Mouse (Mus musculus): ENCODE measurements around the gene Slain2.
"Not testable (repeated sequence)": the region's sequence is repeated elsewhere in the genome, so short reads cannot be mapped to it uniquely, and the experiment has no call there.

The Slain2 gene

DNA sequence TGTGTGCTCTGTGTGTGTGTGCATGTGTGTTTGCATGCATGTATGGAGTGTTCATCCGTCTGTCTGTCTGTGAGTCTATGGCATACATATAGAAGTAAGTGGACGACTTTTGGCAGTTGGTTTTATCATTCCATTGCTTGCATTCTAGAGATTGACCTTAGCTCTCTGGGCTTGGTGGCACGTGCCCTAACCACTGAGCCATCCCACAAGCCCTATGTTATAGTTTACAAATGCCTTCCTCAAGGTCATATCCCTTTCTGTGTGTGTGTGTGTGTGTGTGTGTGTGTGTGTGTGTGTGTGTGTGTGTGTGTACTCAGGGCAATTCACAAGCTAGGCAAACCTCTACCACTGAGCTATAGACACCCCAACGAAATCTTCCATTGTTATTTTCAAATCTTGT, 12.2 kb upstream of the Slain2 start:
- DNase-seq: no peak

DNA sequence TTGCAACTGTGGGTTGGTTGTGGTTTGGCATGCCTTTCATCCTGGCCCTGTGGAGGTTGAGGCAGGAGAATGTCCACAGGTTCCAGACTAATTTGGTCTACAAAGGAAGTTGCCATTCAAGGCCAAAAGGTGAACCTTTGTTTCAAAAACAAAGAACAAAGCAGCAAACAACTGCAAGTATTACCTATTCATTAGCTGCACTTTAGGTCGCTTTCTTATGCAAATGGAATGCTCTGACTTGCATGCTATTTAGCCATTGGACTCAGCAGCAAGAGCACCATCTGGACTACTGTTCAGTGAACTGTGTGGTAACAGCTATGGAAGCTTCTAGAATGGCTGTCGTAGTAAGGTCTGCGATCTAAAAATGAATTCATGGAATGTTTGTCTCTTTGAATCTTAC, 11.8 kb upstream of the Slain2 start:
- DNase-seq: no peak

DNA sequence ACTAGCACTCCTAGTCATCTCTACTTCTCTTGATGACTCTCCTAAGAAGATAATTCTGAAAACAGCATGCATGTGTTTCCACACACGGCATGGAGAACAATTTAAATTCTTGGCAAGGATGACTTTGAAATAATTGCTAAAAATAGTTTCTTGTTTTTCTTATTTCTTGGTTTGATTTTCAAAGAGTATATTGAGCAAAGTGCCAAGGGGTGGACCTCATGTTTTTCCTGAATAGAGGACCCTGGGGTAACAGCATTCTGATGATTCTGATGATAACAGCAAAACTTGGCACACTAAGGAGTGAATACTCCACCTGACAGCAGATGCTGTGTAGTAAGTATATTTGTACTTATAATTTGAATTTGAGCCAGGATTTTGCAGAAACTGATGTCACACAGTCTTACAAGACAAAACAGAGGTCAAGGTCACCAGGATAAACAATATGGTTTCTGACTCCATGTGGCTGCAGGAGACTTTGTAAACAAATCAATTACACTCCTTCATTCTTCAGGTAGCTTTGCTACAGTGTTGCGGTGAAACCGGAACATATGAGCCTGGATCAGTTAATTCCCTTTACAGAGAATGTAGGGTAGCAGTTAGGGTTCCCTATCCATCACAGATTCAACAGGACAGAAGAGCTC, 11.1 kb upstream of the Slain2 start:
- DNase-seq: no peak

DNA sequence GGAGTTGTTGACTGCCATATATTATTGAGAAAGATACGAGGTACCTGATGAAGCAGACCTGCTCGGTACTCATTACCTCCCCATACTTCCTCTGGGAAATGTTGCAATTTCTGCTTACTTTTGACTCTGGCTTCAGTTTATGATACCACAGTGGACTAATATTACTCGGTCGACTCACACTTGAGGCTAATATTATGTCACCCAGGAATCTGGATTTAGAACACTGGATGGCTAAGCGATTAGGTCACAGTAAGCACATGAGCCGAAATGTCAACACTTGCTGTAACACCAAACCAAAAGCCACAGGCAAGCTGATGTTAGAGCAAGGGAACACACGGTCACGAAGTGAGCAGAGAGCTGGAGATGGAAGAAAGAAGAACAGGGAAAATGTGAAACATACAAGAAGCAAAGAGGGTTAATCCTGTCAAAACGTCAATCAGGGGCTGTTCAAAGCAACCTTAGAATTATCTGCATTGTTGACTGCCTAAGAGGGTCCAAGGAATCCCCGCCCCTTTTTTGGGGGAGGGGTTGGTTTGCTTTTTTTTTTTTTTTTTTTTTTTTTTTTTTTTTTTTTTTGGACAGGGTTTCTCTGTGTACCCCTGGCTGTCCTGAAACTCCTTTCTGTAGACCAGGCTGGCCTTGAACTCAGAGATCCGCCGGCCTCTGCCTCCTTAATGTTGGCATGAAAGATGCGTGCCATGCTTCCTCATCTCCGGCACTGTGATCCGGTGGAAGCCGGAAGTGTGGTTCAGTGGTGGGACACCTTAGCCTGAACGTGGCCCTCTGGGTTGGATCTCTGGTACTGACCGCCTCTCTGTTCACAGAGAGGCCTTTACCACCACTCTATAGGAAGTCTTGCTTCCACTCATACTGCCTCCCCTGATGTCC, 9.0 kb upstream of the Slain2 start:
- DNase-seq: peak; percentile 68 to 82

DNA sequence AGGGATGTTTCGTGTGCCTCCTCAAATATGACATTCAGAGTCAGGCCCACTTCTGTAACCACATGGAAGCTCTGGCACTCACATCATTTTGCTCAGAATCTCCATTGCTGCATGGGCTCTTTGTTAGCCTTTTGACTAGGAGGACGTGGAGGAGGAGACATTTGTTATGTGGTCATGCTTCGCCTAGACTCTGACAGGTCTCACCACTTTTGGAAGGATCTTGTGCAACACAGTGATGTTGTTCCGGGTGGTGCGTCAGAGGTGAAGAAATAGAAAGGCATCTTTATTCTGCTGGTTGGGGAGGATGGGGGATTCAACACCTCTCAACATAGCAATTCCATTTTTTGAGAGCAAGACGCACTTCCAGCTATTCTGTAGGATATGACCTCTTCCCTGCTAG, 6.7 kb upstream of the Slain2 start:
- DNase-seq: peak; percentile 26 to 56

DNA sequence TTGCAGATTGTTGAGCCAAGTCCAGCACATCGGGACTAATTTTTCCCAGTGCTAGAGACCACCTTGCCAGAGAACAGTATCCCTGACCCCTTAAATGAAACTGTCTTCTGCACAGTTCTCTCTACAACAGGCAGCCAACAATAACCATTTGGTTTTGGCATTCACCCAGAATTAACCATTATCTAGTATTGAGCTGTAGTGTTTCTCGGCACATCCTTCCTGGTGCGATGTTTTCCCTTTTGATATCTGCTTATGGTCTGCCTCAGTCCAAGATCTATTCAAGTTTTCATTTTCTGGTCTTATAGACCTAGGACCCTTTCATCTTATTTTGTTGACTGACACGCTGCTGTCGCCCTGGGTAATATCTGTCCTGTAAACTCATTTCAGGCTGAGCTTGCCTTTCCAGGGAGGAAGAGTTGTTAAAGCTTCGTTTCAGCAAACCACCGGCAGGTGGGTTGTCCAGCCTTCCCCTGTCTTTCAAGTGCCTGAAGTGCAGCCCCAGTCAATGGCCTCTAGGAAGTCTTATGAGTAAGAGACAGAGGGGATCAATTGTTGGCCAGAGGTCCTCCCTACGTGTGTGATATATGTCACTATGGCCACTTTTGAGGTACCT, 5.7 kb upstream of the Slain2 start:
- DNase-seq: no peak

DNA sequence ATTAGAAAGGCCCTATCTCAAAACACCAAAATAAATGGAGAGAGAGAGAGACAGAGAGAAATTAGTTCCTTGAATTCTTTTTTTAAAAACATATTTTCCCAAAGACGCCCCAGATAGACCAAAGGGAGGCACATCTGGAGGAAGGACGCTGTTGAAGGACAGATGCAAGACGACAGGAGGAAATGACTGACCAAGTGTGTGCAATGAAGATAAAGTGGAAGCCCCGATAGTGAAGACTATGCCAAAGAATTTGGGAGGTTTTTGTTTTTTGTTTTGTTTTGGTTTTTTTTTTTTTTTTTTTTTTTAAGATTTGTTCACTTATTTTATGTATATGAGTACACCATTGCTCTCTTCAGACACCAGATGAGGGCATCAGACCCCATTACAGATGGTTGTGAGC, 4.7 kb upstream of the Slain2 start:
- DNase-seq: no peak

DNA sequence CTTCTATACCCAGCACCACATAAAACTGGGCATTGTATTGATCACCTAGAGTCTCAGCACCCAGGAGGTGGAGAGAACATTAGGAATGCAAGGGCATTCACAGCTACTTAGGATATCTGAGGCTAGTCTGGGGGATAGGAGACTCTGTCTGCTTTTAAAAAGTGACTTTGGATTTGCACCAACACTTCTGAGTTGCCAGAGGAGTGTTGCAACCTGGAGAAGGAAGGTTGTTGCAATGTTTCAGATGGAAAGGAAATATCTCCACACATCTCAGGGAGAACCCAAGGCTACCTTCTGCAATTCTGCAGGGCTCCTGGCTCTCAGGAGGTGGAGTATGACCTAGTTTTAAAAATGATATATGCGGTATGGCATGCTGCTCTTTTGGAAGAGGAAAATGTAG, 3.7 kb upstream of the Slain2 start:
- peak in 1 of 2 experiments; percentile 38 for DNase-seq

DNA sequence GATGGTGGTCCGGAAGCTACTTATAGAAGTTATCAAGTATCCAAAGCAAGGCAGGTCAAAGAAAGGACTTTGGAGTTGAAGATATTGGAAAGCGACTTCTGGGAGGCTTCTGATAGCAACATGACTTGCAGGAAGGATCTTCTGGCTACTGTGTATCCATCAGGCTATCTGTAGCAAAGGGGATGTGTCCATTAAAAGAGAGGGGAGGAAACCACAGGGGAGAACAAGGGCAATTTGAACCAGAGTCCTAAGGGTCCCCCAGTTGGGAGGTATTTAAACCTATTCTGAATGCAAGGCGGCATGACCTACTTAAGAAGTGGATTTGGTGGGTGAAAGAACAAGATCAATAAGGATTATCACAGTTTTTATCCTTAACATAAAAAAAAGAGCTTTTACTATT, 2.8 kb upstream of the Slain2 start:
- no peak for DNase-seq

DNA sequence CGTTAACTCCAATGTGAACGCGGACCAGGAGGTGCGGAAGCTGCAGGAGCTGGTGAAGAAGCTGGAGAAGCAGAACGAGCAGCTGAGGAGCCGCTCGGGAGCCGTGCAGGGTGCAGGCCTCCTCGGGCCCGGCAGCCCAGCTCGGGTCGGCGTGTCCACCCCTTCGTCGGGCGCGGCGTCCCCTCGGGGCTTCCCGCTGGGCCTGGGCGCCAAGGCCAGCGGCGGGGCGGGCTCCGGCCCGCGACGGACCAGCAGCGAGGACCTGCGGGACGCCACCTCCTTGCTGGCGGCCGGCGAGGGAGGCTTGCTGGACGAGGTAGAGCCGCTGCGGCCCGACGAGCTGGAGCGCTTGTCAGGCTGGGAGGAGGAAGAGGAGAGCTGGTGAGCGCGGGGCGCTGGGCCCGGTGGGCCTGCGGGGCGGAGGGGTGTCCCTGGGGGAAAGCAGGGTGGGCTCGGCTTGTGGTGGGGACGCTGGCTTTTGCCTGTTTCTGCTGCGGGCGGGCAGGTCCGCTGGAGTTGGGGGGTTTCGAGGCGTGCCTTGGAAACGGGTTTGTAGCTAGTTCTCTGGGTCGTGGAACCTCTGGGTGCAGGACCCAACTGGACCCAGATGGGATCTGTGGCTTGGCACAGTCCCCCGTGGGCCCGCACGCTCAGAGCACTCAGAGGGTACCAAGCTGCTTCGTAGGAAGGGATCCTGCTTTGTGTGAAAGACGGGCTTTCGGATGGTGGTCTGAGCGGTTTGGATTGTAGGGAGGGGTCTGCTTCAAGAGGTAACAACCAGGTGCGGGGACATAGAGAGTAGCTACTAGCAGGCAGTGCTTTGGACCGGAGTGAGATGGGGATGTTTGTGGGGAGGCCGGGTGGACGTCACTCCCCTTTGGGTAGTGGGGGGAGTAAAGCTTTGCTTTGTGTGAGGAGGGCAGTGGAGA, 793 bp downstream of the Slain2 start:
- DNase-seq: peak; percentile 31 to 49

DNA sequence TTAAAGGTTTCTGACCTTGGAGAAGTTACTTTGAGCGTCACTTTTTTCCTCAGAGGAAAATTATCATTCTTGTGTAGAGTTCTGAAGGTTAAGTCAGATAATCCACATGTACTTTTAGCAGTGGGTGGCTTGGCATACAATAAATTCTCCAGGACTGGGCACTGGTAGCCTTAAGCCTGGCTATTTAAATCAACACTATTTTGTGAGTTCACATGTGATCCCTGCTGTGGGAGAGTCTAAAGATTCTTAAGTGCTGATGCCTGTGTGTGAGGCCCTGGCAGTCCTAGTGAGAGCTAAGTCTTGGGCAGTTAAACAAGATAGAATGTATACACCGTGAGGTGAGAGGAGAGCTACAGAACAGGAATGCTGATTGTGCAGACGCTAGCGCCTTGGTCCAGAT, 1.9 kb downstream of the Slain2 start:
- DNase-seq: no peak

DNA sequence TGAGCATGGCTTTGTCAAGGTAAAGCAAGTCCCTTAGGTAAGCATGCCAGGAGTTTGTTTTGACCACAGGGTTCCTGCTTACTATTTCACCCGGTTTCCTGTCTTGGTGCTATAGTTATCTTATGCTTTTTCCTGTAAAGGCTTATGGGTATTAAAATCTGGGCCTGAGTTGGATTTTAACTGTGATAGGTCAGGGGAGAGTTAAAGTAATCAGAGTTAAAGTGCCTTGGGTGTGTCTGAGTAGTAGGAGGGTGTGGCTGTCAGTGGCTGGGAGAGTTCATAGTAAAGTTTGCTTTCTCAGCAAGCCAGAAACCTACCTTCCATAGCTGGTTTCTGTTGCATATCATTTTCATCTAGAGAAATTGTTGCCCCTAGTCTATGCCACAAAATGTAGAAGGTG, 2.7 kb downstream of the Slain2 start:
- DNase-seq: no peak

DNA sequence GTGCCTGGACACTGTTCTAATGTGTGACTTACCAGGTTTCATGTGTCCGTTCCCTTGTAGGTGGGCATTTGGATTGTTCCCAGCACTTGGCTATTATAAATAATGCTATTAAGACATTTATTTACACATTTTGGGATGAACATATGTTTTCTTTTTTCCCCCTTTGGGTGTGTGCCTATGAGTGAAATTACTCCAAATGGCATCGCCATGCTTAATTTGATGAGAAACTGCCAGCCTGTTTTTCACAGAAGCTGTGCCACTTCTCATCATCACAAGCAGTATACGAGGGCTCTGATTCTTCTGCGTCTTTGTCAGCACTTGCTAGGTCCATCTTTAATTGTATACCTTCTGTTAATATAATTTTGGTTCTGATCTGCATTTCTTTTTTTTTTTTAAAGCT, 6.3 kb downstream of the Slain2 start:
- DNase-seq: no peak

DNA sequence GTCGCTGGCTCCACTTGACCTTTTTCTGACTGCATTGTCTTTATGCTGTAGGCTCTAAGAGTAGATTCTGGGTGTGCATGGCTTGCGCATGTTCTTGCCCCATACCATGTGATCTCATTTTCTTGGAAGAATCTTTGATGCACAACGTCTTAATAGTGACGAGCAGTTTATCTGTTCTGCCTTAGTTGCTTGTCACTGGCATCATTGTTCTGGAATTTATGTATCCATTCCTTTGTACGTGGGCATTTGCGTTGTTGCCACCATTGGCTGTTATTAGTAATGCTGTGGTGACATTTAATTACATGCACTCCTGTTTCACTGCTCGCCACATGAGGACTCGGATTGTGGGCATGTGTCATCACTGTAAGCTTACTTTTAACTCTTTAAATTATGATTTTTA, 7.1 kb downstream of the Slain2 start:
- DNase-seq: no peak

DNA sequence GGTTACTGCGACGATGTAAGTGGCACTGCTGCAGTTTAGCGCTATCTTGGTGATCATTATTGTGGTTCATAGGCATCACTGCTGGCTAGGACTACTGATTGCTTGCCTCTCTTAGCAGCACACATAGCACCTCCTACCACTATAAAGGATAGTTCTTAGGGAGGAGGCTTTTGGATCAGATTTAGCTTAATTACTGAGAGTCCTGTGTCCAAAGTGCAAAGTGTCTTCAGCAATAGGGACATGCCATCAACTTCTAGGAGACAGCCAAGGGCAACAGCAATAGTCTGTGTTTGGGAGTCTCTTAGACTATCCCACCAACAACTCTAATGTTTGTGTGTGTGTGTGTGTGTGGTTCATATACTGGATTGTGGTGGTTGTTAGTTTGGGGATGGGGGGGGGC, 8.7 kb downstream of the Slain2 start:
- no peak for DNase-seq

DNA sequence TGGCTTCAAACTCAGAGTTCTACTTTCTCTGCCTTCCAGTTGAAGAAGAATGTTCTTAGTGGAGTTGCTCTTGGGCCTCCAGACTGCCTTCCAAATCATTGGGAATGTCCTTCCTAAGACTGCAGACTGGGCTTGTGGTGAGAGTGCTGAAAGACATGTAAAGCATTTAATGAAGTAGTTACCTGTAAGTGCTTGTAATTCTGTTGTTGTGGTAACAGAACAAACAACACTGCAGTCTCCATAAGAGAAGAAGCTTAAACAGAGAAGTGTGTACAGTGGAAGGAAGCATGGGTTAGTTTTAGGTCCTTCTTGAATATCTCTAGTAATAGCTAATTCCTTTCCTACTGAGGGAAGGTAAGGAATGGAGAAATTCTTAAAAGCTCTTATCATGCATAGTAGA, 13.0 kb downstream of the Slain2 start:
- DNase-seq: peak in 1 of 2 experiments; percentile 40

DNA sequence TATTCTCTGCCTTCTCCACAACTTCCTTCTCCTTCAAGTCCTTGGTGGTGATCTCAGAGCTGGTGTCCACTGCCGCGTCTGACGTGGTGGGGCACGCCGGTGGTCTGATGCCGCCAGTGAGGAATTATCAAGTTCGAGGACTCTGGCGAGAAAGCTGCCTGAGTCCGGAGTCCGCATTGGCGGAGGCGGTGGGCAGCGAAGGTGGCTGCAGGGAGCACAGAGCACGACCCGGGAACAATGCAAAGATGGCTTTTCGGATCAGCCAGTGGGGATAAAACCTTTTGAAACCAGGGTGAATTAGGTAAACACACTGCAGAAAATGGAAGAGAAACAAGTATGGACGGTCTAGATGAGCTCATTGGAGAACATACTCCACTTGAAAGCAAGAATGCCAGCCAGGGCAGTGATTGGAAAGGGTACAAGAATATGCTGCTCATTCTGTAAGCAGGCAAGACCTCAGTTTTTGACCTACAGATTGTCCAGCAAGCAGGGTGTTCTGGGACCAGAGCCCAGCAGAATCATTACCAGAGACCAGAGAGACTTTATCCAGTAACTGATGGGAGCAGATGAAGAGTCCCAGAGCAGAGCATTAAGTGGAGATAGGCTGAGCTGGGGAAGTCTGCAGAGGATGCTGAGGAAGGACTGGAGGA, 19.0 kb downstream of the Slain2 start:
- no peak for DNase-seq

DNA sequence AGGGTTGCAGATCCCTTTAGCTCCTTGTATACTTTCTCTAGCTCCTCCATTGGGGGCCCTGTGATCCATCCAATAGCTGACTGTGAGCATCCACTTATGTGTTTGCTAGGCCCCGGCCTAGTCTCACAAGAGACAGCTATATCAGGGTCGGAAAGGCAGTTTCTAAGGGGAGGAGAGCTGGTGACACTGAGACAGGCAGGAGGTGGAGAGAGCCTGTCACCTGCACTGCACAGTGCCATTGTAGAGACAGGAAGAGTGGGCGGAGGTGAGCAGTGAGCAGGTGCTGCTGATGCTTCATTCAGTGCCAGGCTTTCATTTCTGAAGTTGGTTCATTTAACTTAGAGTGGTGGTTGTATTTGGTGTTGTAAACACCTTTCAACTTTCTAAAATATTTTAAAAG, 24.3 kb downstream of the Slain2 start:
- not testable (repeated sequence) for DNase-seq

DNA sequence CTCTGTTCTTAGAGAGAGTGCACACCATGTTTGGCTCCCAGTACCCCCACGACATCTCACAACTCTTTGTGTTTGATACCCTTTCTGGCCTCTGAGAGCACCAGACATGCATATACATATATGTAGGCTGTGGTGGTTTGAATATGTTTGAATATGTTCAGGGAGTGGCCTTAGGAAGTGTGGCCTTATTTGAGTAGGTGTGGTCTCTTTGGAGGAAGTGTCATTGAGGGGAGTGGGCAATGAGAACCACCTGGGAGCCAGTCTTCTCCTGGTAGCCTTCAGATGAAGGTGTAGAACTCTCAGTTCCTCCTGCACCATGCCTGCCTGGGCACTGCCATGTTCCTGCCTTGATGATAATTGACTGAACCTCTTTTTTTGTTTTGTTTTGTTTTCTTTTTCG, 25.2 kb downstream of the Slain2 start:
- DNase-seq: no peak

DNA sequence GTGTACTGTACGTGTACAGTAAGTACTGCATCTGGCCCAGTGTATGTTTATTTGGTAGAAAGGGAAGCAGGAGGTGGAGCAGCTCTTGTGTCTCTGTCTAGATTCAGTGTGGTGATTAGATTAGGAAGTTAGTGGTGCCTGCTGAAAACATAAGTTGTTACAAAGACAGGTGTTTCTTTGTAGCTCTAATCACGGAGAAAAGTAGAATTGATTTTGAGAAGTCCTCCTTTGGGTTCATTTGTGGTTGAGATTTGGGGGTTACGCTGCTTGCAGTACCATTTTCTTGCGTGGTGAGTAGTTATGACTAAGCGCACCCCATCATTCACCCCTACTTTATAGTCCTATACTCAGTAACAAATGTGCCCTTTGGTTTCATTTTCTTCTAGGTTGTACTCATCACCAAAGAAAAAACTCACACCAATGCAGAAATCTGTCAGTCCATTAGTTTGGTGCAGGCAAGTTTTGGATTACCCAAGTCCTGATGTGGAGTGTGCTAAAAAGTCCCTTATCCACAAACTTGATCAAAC, 26.9 kb downstream of the Slain2 start:
- no peak for DNase-seq

DNA sequence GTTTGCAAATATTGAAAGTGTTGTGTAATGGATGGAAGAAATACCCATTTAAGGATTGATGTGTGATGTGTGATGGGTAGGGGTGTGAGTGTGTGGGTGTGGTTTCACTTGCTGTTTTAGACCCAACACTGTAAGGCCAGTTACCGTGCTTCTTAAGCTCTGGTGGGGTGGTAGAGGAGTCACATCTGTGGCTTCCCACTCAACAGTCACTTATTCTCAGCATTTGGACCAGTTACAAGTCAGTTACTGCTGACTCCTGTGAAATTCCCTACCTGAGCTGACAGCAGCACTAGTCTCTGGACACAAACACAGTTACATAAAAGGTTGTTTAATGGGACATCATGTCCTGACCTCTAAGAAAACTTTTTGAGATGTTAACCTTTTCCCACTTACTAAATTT, 34.0 kb downstream of the Slain2 start:
- no peak for DNase-seq

DNA sequence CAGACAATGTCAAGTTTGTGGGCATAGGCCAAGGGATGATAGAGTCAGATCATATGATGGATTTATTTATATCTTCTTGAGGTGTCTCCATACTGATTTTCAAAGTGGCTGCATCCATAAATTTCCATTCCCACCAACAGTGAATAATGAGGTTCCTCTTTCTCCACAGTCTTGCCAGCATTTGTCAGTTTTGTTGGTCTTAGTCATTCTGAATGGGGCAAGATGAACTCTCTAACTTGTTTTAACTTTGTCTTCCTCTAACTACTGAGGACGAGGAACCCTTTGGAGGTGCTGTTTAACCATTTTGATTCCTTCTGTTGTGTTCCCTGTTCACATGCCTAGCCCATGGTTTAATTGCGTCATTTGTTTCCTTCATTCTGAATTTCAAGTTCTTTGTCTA, 36.1 kb downstream of the Slain2 start:
- no peak for DNase-seq

Data from lung, adult 18-20 months (tissue).